Mouse (Mus musculus): ENCODE data around the gene Hpcal4.

The Hpcal4 gene

GRCm38 (mm10) chr4:123201186-123202093 lies 18.4 kb downstream of the Hpcal4 start, which contains the start of gene Nt5c1a:
Gene Nt5c1a, plus strand, starts transcription at chr4:123201504.
- DNase-seq (ENCODE audit: low spot score in 2 of 2) = no peak

DNA sequence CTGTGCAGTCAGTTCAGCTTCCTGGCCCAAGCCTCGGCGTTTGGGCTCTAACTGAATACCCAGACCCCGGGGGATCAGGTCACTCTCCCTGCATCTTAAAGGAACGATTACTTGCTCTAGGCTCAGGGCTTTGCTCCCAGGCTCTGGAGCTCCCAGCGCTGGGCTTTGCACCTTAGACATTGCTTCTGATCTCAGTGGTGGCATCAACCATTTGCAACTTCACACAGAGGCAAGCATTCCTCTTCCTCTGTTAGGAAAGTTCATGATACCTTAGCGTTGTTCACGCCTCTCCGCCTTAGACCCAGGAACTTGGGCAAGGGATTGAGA lies 19.0 kb downstream of the Hpcal4 start:
- no peak for DNase-seq (ENCODE audit: low spot score in 2 of 2)

DNA sequence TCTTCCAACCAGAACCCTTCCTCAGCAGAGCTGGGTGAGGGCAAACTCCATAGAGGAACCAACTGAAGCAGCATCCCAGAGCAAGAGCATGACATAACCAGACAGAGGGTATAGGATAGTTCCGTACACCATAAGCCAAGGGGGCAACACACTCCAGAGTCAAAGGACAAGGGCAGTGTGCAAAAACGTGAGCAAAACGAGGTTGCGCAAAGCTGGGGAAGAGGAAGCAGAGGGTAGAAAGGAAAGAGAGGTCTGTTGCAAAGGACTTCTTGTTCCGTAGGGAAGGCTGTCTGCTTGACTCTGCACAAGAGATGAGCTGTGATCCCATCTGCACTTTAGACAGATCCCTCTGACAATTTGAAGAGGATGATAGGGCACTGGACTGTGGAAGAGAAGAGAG lies 24.3 kb downstream of the Hpcal4 start:
- no peak for DNase-seq (ENCODE audit: low spot score in 2 of 2)

DNA sequence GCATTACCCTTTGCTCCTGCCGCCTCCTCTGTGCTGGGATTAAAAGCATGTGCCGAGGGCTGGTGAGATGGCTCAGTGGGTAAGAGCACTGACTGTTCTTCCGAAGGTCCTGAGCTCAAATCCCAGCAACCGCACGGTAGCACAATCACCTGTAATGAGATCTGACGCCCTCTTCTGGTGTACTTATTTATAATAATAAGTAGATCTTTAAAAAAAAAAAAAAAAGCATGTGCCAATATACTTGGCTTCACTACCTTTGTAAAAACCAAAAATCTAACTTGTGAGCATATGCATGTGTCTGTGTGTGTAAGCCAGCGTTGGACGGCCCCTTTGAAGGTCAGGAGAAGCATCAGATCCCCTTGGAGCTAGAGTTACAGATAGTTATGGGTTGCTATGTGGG lies 28.0 kb downstream of the Hpcal4 start:
- no peak for DNase-seq (ENCODE audit: low spot score in 2 of 2)

GRCm38 (mm10) chr4:123211453-123211852 lies 28.4 kb downstream of the Hpcal4 start:
- DNase-seq (ENCODE audit: low spot score in 2 of 2) = no peak

DNA sequence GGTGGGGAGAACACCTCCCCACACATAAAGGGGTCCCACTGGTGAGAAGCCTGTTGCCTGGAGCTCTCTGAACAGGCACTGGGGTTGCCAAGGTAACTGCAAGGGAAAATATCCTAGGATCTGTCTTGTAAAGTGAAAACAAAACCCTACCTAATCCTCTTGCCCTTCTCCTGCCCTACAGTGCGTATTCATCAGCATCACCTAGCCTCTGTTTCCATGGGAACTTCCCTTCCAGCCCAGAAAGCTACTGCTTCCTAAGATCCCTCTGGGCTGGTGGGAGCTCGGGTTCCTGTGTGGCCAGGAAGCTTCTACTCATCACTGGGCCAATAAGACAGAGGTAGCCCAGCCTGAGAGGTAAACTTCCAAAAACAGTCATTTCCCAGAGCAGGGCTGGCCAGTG lies 29.3 kb downstream of the Hpcal4 start:
- no peak for DNase-seq (ENCODE audit: low spot score in 2 of 2)

DNA sequence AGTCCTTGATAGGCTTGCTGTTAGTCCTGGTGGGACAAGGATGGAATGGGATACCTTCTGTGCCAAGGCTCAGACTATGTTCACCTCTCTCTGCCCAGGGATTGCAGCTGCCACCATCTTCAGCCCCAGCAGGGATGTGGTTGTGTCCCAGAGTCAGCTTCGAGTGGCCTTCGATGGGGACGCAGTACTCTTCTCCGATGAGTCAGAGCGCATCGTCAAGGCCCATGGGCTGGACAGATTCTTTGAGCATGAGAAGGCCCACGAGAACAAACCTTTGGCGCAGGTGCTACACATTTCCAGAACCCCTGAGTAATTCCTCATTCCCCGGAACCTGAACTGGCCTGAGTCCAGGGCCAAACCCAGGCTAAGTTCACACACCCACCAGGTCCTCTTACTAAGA lies 30.9 kb downstream of the Hpcal4 start:
- DNase-seq (ENCODE audit: low spot score in 2 of 2) = no peak

- no peak for DNase-seq (ENCODE audit: low spot score in 2 of 2)
Observed at GRCm38 (mm10) chr4:123215367-123215766, 32.3 kb downstream of the Hpcal4 start.

GRCm38 (mm10) chr4:123216782-123217181 lies 33.8 kb downstream of the Hpcal4 start:
- DNase-seq (ENCODE audit: low spot score in 2 of 2) = no peak

GRCm38 (mm10) chr4:123219720-123220357 lies 36.8 kb downstream of the Hpcal4 start:
- peak; percentile 56 to 82 for DNase-seq (ENCODE audit: low spot score in 2 of 2)

DNA sequence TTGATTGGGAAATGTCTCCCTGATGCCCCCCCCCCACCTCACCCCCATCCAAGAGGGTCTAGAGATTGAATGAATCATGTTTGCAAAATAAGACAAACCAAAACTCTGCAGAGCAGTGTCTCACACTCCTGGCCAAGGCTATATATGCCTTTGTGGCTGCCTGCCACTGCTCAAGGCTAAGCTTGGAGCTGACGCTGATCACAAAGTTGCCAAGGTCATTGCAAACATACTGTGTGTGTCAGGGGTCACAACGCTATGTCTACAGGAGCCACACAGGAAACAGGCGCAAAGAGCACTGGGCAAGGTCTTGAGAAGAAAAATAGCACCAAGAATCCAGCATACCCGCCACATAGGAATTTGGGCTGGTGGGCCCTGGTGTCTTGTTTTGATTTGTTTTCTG lies 37.6 kb downstream of the Hpcal4 start:
- DNase-seq (ENCODE audit: low spot score in 2 of 2) = no peak

DNA sequence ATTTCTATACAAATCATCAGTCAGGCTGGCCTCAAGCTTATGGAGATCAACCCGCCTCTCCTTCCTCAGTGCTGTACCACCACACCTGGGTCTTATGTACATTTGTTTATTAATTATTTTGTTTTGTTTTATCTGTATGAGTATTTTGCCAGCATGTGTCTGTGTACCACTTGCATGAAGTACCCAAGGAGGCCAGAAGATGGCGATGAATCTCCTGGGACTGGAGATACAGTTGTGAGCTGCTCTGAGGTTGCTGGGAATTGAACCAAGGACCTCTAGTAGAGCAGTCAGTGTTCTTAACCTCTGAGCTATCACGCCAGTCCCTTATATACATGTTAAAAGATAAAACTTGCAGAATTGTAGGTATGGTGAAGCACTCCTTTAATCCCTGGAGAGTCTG lies 40.3 kb downstream of the Hpcal4 start:
- DNase-seq (ENCODE audit: low spot score in 2 of 2) = no peak

DNA sequence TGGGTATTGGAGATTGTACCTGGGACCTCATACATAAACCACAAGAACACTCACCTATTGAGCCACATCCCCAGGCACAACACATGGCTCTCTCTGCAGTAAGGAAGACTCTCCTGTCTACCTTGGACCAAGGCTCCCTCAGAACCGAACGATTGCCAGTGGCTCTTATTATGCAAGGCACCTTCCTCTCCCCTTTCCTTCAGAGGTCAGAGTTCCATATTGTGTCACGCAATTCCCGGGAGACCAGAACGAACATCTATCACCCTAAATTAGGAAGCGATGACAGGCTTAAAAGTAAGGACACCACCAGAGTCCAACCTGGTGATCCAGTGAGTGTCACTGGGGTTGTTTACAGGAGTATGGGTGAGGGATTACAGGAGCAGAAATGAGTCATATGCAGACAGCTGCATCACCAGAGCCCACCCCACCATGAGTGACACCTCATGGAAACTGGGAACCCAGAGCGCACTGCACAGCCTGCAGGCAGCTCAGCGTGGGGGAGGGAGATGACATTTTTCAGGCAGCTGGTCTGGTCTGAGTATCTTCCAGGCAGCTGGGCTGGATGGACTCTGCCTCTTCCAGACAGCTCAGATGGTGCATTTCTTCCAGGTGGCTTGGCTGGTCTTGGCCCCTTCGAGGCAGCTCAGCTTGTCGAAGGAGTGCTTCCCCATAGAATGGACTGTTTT lies 42.8 kb downstream of the Hpcal4 start:
- no peak for DNase-seq (ENCODE audit: low spot score in 2 of 2)

GRCm38 (mm10) chr4:123227707-123228106 lies 44.7 kb downstream of the Hpcal4 start:
- DNase-seq (ENCODE audit: low spot score in 2 of 2) = peak in 1 of 2 experiments; percentile 58

GRCm38 (mm10) chr4:123228270-123228669 lies 45.2 kb downstream of the Hpcal4 start:
- DNase-seq (ENCODE audit: low spot score in 2 of 2) = peak in 1 of 2 experiments; percentile 67

- DNase-seq (ENCODE audit: low spot score in 2 of 2) = no peak
Observed at GRCm38 (mm10) chr4:123229166-123229565, 46.1 kb downstream of the Hpcal4 start.

DNA sequence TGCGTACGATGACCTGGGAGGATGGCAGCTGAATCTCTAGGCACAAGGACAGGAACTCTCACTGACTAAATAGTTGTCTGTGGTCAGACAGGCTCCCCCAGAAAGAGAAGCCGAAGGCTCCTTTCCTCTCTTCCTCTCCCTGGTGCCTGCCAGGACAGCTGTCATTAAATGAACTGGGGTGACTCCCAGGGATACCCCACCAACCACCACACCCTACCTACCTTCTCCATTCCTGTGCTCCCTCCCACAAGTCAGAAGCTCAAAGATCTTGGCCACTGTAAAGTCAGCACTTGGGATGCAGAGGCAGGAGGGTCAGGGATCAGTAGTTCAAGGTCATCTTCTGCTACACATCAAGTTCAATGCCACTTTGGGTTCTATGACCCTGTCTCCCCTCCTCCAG lies 49.8 kb downstream of the Hpcal4 start:
- DNase-seq (ENCODE audit: low spot score in 2 of 2) = no peak

GRCm38 (mm10) chr4:123233492-123234084 lies 50.6 kb downstream of the Hpcal4 start, which contains the start of gene Heyl:
Gene Heyl, plus strand, starts transcription at chr4:123233556.
- DNase-seq (ENCODE audit: low spot score in 2 of 2) = peak; percentile 62 to 67

- no peak for DNase-seq (ENCODE audit: low spot score in 2 of 2)
Observed at GRCm38 (mm10) chr4:123235835-123236430, 52.9 kb downstream of the Hpcal4 start.

GRCm38 (mm10) chr4:123236431-123237031 lies 53.5 kb downstream of the Hpcal4 start:
- no peak for DNase-seq (ENCODE audit: low spot score in 2 of 2)

All from urinary bladder, postnatal 4 days (tissue).